Mouse (Mus musculus) heart, adult 9 months (tissue): ENCODE data around the gene Fancc.

Source experiments
- DNase-seq, 2 experiments: peaks; one replicate each; pipeline ENCODE4 v3.0.0; 2022; ENCODE audit warnings: low spot score in 2 of 2

Fancc gene

GRCm38 (mm10) chr13:63294359-63295193, 202.5 kb downstream of the Fancc start:
- DNase-seq, result peak; percentile 59 to 65

GRCm38 (mm10) chr13:63293647-63294046, 203.4 kb downstream of the Fancc start:
- DNase-seq, result no peak

GRCm38 (mm10) chr13:63291016-63291415, 206.1 kb downstream of the Fancc start:
- no peak for DNase-seq

- DNase-seq, result no peak
Observed at GRCm38 (mm10) chr13:63290126-63290525, 207.0 kb downstream of the Fancc start.

GRCm38 (mm10) chr13:63289687-63290086, 207.4 kb downstream of the Fancc start:
- no peak for DNase-seq

- no peak for DNase-seq
Observed at GRCm38 (mm10) chr13:63289152-63289551, 207.9 kb downstream of the Fancc start.

GRCm38 (mm10) chr13:63286483-63287102, 210.5 kb downstream of the Fancc start:
- no peak for DNase-seq

GRCm38 (mm10) chr13:63284748-63285147, 212.3 kb downstream of the Fancc start:
- DNase-seq, result no peak

GRCm38 (mm10) chr13:63283236-63283635, 213.8 kb downstream of the Fancc start:
- DNase-seq, result no peak

- DNase-seq, result no peak
Observed at GRCm38 (mm10) chr13:63281206-63281605, 215.9 kb downstream of the Fancc start.

- DNase-seq, result no peak
Observed at GRCm38 (mm10) chr13:63280344-63280743, 216.7 kb downstream of the Fancc start.

GRCm38 (mm10) chr13:63279807-63280206, 217.3 kb downstream of the Fancc start:
- DNase-seq, result no peak

GRCm38 (mm10) chr13:63278796-63279475, 218.1 kb downstream of the Fancc start:
- peak; percentile 70 to 82 for DNase-seq

- DNase-seq, result peak; percentile 58 to 77
Observed at GRCm38 (mm10) chr13:63278141-63278631, 218.9 kb downstream of the Fancc start.

- no peak for DNase-seq
Observed at GRCm38 (mm10) chr13:63277316-63277715, 219.8 kb downstream of the Fancc start.

GRCm38 (mm10) chr13:63276389-63276788, 220.7 kb downstream of the Fancc start:
- no peak for DNase-seq

- DNase-seq, result no peak
Observed at GRCm38 (mm10) chr13:63274488-63275166, 222.5 kb downstream of the Fancc start.

- DNase-seq, result peak in 1 of 2 experiments; percentile 39
Observed at GRCm38 (mm10) chr13:63273859-63274258, 223.2 kb downstream of the Fancc start.

GRCm38 (mm10) chr13:63272602-63273229, 224.4 kb downstream of the Fancc start:
- DNase-seq, result peak; percentile 76 to 78

- no peak for DNase-seq
Observed at GRCm38 (mm10) chr13:63272017-63272601, 225.0 kb downstream of the Fancc start.

GRCm38 (mm10) chr13:63270191-63270590, 226.9 kb downstream of the Fancc start:
- no peak for DNase-seq
